Mouse (Mus musculus): ENCODE results near the gene 4930544G11Rik.

The 4930544G11Rik gene

GRCm38 (mm10) chr6:65952309-65952708 is at the start of gene 4930544G11Rik:
Gene 4930544G11Rik, plus strand, starts transcription at chr6:65952609.
- DNase-seq: no peak

- DNase-seq: no peak
These were observed 45.7 kb upstream of the 4930544G11Rik start for GRCm38 (mm10) chr6:65906657-65907182.

- DNase-seq: no peak
These were observed 37.0 kb upstream of the 4930544G11Rik start for GRCm38 (mm10) chr6:65915421-65915820.

GRCm38 (mm10) chr6:65921703-65922102 is 30.7 kb upstream of the 4930544G11Rik start:
- no peak for DNase-seq

- no peak for DNase-seq
These were observed 28.8 kb upstream of the 4930544G11Rik start for GRCm38 (mm10) chr6:65923501-65924084.

- peak; percentile 5 for DNase-seq
These were observed 26.6 kb upstream of the 4930544G11Rik start for GRCm38 (mm10) chr6:65925737-65926333.

GRCm38 (mm10) chr6:65930523-65930922 is 21.9 kb upstream of the 4930544G11Rik start:
- DNase-seq: no peak

- DNase-seq: no peak
These were observed 19.6 kb upstream of the 4930544G11Rik start for GRCm38 (mm10) chr6:65932776-65933175.

GRCm38 (mm10) chr6:65933177-65933576 is 19.2 kb upstream of the 4930544G11Rik start:
- no peak for DNase-seq

GRCm38 (mm10) chr6:65935566-65936281 is 16.7 kb upstream of the 4930544G11Rik start:
- no peak for DNase-seq

GRCm38 (mm10) chr6:65950492-65950891 is 1.9 kb upstream of the 4930544G11Rik start:
- no peak for DNase-seq

- peak; percentile 76 for DNase-seq
These were observed 17.1 kb downstream of the 4930544G11Rik start for GRCm38 (mm10) chr6:65969386-65970111.

GRCm38 (mm10) chr6:65970410-65970809 is 18.0 kb downstream of the 4930544G11Rik start:
- DNase-seq: peak; percentile 7

GRCm38 (mm10) chr6:65992081-65992480 is 39.7 kb downstream of the 4930544G11Rik start:
- DNase-seq: no peak

- no peak for DNase-seq
These were observed 45.9 kb downstream of the 4930544G11Rik start for GRCm38 (mm10) chr6:65998343-65998742.
